Mouse (Mus musculus) midbrain, embryonic 10.5 days (tissue): ENCODE results near the gene Moxd1. TPM values are rescaled to one million over a fixed set of nuclear protein-coding genes. Genes with fewer than 3 reads are reported as not detected.

ENCODE experiments used
- DNase-seq: peaks from one replicate; pipeline ENCODE4 v3.0.0-alpha.2; 2017; ENCODE audit warnings: low spot score
- H3K27ac ChIP-seq: fragments of 300-500 bp; sonication (generic); replicated peaks from 2 replicates; pipeline ENCODE4 v1.5.1; 2016; ENCODE audit warnings: mild to moderate bottlenecking
- H3K27me3 ChIP-seq: fragments of 300-500 bp; sonication (generic); 2 replicates; pipeline ENCODE4 v1.6.1; 2016; ENCODE audit warnings: low read depth, mild to moderate bottlenecking; ENCODE audit not compliant: poor library complexity, severe bottlenecking
- H3K36me3 ChIP-seq: fragments of 300-500 bp; sonication (generic); 2 replicates; pipeline ENCODE4 v1.6.1; 2016; ENCODE audit warnings: mild to moderate bottlenecking, moderate library complexity
- H3K4me1 ChIP-seq: fragments of 300-500 bp; sonication (generic); 2 replicates; pipeline ENCODE4 v1.6.1; 2016
- H3K4me3 ChIP-seq: fragments of 300-500 bp; sonication (generic); 2 replicates; pipeline ENCODE4 v1.5.1; 2016; ENCODE audit warnings: mild to moderate bottlenecking, moderate library complexity
- H3K9me3 ChIP-seq: fragments of 300-500 bp; sonication (generic); replicated peaks from 2 replicates; pipeline ENCODE4 v1.6.1; 2016; ENCODE audit warnings: mild to moderate bottlenecking
- WGBS: fragments of 180-500 bp; shearing (Covaris S2); methylation state at CpG from one replicate; pipeline ENCODE4 v1.1.7; 2016; 5-methylcytosine and 5-hydroxymethylcytosine counted together
- polyA plus RNA-seq: library from polyadenylated mRNA; unstranded; fragments of >200 nt; fragmentation: Nextera tagmentation; extraction: Ambion mirVana; gene quantifications from 2 replicates; pipeline ENCODE4 v1.2.1, GENCODE M21; 2016

Gene Moxd1
- polyA plus RNA-seq: 3.7 and 5.5 TPM in 2 replicates

DNA sequence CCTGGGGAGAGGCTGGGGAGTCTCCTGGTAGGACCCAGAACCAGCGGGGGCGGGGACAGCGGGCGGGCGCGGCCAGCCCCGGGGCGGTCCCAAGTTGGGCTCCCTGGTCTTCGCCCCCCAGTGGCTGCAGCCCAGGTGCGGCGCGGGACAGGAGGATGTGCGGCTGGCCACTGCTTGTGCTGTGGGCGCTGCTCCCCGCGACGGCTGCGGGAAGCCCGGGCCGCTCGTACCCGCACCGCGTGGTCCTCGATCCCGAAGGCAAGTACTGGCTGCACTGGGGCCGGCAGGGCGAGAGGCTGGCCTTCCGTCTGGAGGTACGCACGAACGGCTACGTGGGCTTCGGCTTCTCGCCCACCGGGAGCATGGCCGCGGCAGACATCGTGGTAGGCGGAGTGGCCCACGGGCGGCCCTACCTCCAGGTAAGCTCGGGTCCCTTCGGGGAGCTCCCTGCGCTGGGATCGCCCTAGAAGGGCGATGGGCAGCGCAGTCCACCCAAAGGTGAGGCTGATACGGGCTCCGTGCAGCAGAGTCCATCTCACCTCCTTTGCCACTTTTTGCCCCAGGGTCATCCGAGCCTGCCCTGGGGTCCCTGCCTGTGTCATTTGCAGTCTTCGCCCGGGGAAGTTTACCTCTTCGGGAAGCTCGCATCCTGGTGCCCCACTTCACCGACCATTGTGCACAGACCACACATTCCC lies at the start of gene Moxd1:
Gene Moxd1 (plus strand): TSS at position 69 of the 695 bp plus-strand sequence.
- Histone ChIP-seq H3K4me1 (peaks cover 33% of the 10 kb centered on the region), H3K4me3 (peak within 1 kb of the TSS; percentile 62), H3K27me3 (peaks cover 65% of the 10 kb centered on the region), H3K9me3 (no peaks in the 10 kb centered on the region), H3K27ac (peak within 1 kb of the TSS; percentile 75), H3K36me3 (no peaks in the 10 kb centered on the region)
- DNase-seq: peak; percentile 55
- under 1% methylated on average over 55 of the region's 56 CpGs for WGBS

DNA sequence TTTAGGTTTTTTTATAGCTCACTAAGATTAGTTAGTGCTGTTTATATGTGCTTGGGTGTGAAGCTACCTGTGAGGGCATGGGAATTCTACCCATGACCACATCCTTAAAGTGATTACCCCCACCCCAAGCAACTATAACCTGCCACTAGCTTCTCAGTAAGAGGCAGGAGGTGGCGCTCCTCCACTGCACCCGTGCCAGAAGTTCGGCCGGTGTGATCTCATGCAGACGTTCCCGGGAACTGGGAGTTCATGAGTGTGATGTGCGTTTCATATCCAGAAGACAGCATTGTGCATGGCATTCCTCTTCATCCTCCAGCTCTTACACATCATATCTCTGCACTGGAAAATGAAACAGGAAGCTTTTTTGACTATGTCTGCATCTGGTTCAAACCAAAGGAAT lies 32.9 kb upstream of the Moxd1 start:
- 70% methylated on average over 7 of the region's 7 CpGs for WGBS
- DNase-seq: no peak
- Histone ChIP-seq H3K27ac (no peak overlapping the region), H3K4me3 (no peak overlapping the region), H3K36me3 (peaks cover 10% of the 10 kb centered on the region; the same call in 1 of the 2 replicates), H3K4me1 (peaks cover 3% of the 10 kb centered on the region; the same call in 1 of the 2 replicates), H3K9me3 (no peaks in the 10 kb centered on the region), H3K27me3 (no peaks in the 10 kb centered on the region)

DNA sequence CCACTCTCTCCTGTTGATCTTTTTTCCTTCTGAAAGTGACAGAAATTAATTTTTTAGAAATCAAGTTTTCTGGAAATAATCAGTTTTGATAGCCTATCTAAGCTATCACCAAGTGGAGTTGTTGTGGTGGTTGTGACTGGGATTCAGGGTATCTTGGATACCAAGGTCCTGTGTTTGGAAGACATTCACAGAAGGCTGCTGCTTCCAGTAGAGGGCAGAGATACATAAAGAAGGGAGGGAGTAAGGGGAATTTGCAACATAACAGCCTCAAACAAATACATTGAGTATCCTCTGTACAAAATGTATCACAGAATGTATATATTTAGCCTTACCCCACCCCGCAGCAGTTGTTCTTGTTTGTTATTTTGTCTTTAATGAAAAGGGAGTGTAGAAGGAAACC lies 31.3 kb upstream of the Moxd1 start:
- peaks cover 3% of the 10 kb centered on the region; the same call in 1 of the 2 replicates for H3K4me1 ChIP-seq
- H3K9me3 ChIP-seq: 0 out of 2 replicates have a peak, but pooled peaks cover 3% of the 10 kb centered on the region
- no peak for DNase-seq
- no peak overlapping the region for H3K27ac ChIP-seq
- WGBS: 59% methylated on average over 1 of the region's 1 CpGs
- peaks cover 3% of the 10 kb centered on the region; the same call in 1 of the 2 replicates for H3K36me3 ChIP-seq
- H3K27me3 ChIP-seq: no peaks in the 10 kb centered on the region
- no peak overlapping the region for H3K4me3 ChIP-seq

DNA sequence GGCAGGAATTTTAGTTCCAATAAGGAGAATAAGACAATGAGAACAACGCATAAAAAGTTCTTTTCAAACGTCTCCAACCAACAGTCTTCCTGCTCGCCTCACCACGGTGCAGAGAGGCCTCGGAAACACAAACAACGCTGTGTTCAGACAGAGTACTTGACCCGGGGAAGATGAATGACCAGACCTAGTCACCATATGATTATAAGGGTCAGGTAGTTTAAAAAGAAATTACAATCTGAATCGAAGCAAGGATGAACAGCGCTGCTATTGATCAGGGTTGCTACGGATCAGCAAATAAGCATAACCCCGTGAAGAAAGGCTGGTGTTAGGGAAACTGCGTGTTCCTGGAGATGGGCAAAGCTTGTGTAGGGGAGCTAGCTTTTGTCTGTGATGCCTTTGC lies 24.0 kb upstream of the Moxd1 start:
- Histone ChIP-seq H3K9me3 (0 out of 2 replicates have a peak, but pooled peaks cover 3% of the 10 kb centered on the region), H3K4me3 (no peak overlapping the region), H3K27ac (no peak overlapping the region), H3K4me1 (peaks cover 26% of the 10 kb centered on the region), H3K36me3 (no peaks in the 10 kb centered on the region), H3K27me3 (no peaks in the 10 kb centered on the region)
- no peak for DNase-seq
- 46% methylated on average over 12 of the region's 12 CpGs for WGBS

DNA sequence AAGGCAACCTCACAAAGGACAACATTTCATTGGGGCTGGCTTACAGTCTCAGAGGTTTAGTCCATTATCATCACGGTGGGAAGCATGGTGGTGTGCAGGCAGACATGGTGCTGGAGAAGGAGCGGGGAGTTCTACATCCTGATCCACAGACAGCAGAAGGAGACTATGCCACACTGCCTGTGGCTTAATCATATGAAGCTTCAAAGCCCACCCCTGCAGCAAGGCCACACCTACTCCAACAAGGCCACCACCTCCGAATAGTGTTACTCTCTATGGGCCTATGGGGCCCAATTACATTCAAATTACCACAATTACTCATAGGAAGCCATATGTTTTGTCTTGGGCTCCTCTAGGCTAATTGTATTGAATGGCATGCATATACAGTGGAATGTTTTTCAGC lies 23.2 kb upstream of the Moxd1 start:
- WGBS: 81% methylated on average over 3 of the region's 3 CpGs
- H3K9me3 ChIP-seq: 0 out of 2 replicates have a peak, but pooled peaks cover 3% of the 10 kb centered on the region
- no peak overlapping the region for H3K27ac ChIP-seq
- no peaks in the 10 kb centered on the region for H3K36me3 ChIP-seq
- peaks cover 26% of the 10 kb centered on the region for H3K4me1 ChIP-seq
- no peaks in the 10 kb centered on the region for H3K27me3 ChIP-seq
- H3K4me3 ChIP-seq: no peak overlapping the region
- no peak for DNase-seq

DNA sequence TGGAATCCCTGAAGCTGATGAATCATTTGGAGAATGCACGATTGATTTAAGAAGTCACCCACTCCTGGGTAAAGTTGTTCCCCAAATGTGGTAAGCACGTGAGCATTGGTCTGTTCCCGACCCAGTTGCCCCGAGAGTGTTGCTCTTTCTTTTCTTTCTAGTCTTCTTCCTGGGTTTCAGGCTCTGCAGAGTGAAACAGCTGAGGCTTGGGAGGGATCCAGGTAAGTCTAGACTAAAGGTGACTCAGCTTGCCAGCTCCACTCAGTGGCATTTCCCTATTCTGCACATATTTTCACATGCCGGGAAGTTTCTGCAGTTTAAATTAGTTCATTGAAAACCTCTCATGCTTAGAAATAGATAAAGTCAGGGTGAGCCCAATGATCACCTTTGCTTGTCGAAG lies 13.2 kb upstream of the Moxd1 start:
- no peaks in the 10 kb centered on the region for H3K9me3 ChIP-seq
- no peaks in the 10 kb centered on the region for H3K27me3 ChIP-seq
- no peak overlapping the region for H3K4me3 ChIP-seq
- H3K36me3 ChIP-seq: no peaks in the 10 kb centered on the region
- no peak overlapping the region for H3K27ac ChIP-seq
- DNase-seq: no peak
- peaks cover 9% of the 10 kb centered on the region; the same call in 1 of the 2 replicates for H3K4me1 ChIP-seq
- 89% methylated on average over 6 of the region's 6 CpGs for WGBS

DNA sequence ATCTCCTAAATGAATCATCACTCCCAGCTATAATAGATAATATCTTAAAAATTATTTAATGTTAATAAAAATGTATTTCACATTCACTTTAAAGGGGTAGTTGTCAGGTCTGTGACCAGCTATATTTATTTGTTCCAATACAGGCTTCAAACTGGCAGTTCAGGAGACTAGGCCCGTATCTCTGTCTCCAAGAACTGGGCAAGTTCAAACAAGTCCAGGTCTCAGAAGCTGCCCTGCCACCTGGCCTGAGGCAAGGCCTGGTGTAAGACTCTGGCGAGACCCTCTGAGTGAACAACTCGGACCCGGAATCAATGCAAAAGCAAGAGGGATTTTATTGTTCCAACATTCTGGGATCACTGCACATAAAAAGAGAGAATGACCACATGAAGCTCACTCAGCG lies 10.0 kb upstream of the Moxd1 start:
- 74% methylated on average over 5 of the region's 5 CpGs for WGBS

DNA sequence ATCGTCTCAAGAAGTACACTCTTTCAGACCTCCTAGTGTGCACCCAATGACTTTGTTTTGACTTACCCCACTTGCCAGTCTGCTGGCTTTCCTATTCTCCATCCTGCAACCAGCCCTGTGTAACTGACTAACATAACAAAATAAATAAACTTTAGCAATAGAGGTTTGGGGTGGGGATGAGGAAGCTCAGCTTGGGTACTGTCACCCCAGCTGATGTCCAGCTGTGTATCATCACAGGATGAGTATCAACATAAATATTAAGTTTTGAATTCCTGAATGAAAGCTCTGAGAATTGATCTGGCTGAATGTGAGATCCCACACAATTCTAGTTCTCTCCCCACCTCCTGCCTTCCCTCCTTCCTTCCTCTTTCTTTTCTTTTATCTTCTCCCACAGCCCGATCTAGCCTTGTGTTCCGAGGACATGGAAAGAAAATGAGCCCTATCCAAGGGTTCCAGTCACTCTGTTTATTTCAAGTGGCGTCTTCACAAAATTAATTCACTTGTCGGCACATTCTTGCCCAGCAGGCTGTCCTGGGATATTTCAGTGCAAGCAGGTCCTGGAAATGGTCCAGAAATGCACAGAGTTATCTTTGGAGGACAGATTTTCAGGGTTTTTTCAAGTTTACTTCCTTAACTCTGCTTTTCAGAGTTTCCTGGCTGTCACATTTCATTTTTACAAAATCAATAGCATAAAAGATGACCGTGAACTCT lies 5.6 kb upstream of the Moxd1 start:
- Histone ChIP-seq H3K4me3 (no peak overlapping the region), H3K9me3 (no peaks in the 10 kb centered on the region), H3K27ac (no peak overlapping the region), H3K27me3 (peaks cover 22% of the 10 kb centered on the region), H3K4me1 (peaks cover 8% of the 10 kb centered on the region), H3K36me3 (no peaks in the 10 kb centered on the region)
- DNase-seq: no peak
- WGBS: 77% methylated on average over 6 of the region's 6 CpGs

More for the DNA sequence above, 10.0 kb upstream of the Moxd1 start:
- DNase-seq: no peak
- no peak overlapping the region for H3K27ac ChIP-seq
- H3K36me3 ChIP-seq: no peaks in the 10 kb centered on the region
- H3K9me3 ChIP-seq: no peaks in the 10 kb centered on the region
- peaks cover 9% of the 10 kb centered on the region; the same call in 1 of the 2 replicates for H3K4me1 ChIP-seq
- H3K4me3 ChIP-seq: no peak overlapping the region
- no peaks in the 10 kb centered on the region for H3K27me3 ChIP-seq

DNA sequence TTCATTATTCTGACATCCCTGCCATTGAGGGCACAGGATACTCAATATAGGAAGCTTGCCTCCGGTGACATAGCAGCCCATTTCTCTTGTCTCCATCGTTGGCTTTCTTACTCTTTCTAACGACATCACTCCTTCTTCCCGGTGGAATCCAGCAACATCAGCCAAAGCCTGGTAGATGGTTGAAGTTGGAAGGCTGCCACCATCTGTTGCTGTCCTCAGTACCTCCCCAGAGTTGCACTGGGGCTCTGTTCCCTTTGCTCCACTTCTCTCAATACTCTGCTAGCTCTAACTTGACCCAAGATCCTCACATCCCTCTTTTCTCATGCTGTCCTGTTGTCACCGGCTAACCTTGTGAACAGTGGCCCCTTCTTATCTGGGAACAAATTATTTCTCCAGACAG lies 2.4 kb upstream of the Moxd1 start:
- H3K27ac ChIP-seq: no peak overlapping the region
- DNase-seq: no peak
- H3K27me3 ChIP-seq: peaks cover 54% of the 10 kb centered on the region
- H3K36me3 ChIP-seq: no peaks in the 10 kb centered on the region
- 90% methylated on average over 5 of the region's 5 CpGs for WGBS
- H3K4me3 ChIP-seq: no peak overlapping the region
- H3K4me1 ChIP-seq: peaks cover 23% of the 10 kb centered on the region
- no peaks in the 10 kb centered on the region for H3K9me3 ChIP-seq

DNA sequence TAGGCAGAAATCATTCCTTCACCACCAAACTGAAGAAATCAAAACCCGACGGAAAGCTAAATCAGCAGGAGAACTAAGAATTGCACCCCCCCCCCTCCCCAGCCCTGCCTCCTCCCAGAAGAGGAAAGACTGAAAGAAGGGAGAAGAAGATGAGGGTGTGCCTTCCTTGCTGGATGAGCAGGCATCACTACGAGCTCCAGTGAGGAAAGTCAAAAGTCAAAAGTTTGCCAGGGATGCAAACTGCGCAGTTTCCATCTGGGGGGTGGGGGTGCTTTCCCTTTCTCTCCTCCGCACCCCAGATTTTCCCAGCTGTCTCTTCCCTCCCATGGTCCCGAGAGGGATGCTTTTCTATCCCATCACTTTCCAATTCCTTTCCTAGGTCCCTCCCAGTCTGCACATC lies 406 bp upstream of the Moxd1 start:
- no peak for DNase-seq
- 8% methylated on average over 6 of the region's 6 CpGs for WGBS
- H3K27me3 ChIP-seq: peaks cover 65% of the 10 kb centered on the region

DNA sequence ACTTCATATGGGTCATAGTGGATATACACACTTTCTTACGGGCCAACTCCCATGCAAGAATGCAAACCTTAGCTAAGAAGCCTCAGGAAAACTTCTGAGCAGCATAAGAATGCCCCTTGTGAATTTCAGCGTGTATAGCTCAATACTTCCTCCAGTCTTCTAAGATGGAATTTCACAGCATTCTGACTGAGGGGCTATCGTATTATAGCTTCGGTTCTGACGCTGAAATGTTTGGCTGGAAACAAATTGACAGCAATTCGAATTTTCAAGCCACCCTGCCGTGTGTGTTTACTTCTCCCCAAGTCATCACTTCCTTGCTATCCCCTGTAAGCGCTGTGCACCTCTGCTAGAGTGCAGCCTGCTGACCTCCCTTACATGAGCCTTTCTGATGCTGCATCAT lies 1.3 kb downstream of the Moxd1 start:
- Histone ChIP-seq H3K27me3 (peaks cover 65% of the 10 kb centered on the region), H3K27ac (no peak overlapping the region), H3K4me3 (no peak overlapping the region), H3K4me1 (peaks cover 38% of the 10 kb centered on the region), H3K36me3 (no peaks in the 10 kb centered on the region), H3K9me3 (no peaks in the 10 kb centered on the region)
- DNase-seq: no peak
- WGBS: 27% methylated on average over 8 of the region's 8 CpGs

More for the DNA sequence above, 406 bp upstream of the Moxd1 start:
- Histone ChIP-seq H3K9me3 (no peaks in the 10 kb centered on the region), H3K4me1 (peaks cover 26% of the 10 kb centered on the region), H3K27ac (no peak overlapping the region; the same call in 1 of the 2 replicates), H3K4me3 (peak overlapping the region; percentile 62), H3K36me3 (no peaks in the 10 kb centered on the region)

DNA sequence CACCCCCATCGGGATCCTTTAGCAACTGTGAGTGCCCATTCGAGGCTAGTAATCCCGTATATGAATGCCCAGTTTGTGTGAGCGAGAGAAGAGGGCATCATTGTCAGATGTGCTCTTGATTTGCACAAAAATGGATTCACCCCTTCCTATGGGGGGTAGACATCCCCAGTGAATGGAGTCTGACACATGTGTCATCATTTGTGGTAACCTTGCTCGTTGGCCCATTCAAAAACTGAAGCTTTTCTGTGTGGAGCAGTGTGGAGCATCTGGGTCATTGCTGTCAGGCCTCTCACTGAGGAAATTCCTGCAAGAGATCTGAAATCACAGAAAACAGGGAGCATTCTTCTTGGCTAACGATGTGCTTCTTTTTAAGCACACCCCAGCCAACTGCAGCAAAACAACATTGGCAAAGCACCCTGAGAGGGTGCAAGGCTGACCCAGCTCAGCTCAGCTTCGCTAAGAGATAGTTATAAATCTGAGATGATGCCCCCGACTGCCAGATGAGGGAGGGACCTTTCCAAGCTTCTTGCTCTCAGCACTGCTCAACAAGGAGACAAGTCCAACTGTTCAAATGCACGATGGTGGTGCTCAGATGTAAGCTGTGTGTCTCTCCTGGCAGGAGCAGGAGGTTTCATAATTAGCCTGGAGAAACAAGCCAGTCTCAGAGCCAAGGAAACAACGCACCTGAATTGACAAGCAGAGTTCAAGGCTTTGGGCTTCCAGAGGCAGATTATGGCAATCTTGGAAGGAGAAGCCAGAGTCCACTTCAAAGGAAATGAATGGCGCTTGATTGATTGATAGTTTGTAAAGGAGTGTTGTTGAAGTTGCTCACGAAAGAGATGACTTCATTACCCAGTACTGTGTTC lies 5.2 kb downstream of the Moxd1 start:
- Histone ChIP-seq H3K27ac (no peak overlapping the region), H3K27me3 (peaks cover 35% of the 10 kb centered on the region), H3K9me3 (no peaks in the 10 kb centered on the region), H3K36me3 (no peaks in the 10 kb centered on the region), H3K4me3 (no peak overlapping the region), H3K4me1 (peaks cover 28% of the 10 kb centered on the region)
- no peak for DNase-seq
- WGBS: 56% methylated on average over 12 of the region's 12 CpGs
